Mouse (Mus musculus) midbrain, embryonic 11.5 days (tissue): ENCODE results near the gene Prr36. TPM values are rescaled to one million over a fixed set of nuclear protein-coding genes. Genes with fewer than 3 reads are reported as not detected.

Source experiments
- ATAC-seq: fragments of 200-750 bp; cut with Nextera tagmentation; 2 replicates; pipeline ENCODE4 v1.8.0; 2017; ENCODE audit warnings: moderate TSS enrichment, moderate library complexity; ENCODE audit not compliant: low FRiP score
- DNase-seq: peaks from one replicate; pipeline ENCODE4 v3.0.0; 2015; ENCODE audit warnings: low spot score; ENCODE audit errors: missing footprints
- H3K27ac ChIP-seq: fragments of 300-500 bp; sonication (generic); 2 replicates; pipeline ENCODE4 v1.5.1; 2014; ENCODE audit warnings: low read depth, low read length
- H3K27me3 ChIP-seq: fragments of 300-500 bp; sonication (generic); 2 replicates; pipeline ENCODE4 v1.6.1; 2014; ENCODE audit warnings: mild to moderate bottlenecking, low read length, moderate library complexity, mixed read lengths; ENCODE audit not compliant: control insufficient read depth, insufficient read depth
- H3K36me3 ChIP-seq: fragments of 300-500 bp; sonication (generic); 2 replicates; pipeline ENCODE4 v1.6.1; 2014; ENCODE audit warnings: mild to moderate bottlenecking, low read length, moderate library complexity, mixed read lengths; ENCODE audit not compliant: control insufficient read depth, insufficient read depth
- H3K4me1 ChIP-seq: fragments of 300-500 bp; sonication (generic); 2 replicates; pipeline ENCODE4 v1.6.1; 2014; ENCODE audit warnings: low read length; ENCODE audit not compliant: control insufficient read depth, insufficient read depth
- H3K4me2 ChIP-seq: fragments of 300-500 bp; sonication (generic); 2 replicates; pipeline ENCODE4 v1.6.1; 2014; ENCODE audit warnings: mild to moderate bottlenecking, moderate library complexity
- H3K4me3 ChIP-seq: fragments of 300-500 bp; sonication (generic); 2 replicates; pipeline ENCODE4 v1.5.1; 2014; ENCODE audit warnings: low read depth, low read length
- H3K9ac ChIP-seq: fragments of 300-500 bp; sonication (generic); 2 replicates; pipeline ENCODE4 v1.6.1; 2014; ENCODE audit warnings: low read length
- H3K9me3 ChIP-seq: fragments of 300-500 bp; sonication (generic); 2 replicates; pipeline ENCODE4 v1.6.1; 2016; ENCODE audit warnings: low read length; ENCODE audit not compliant: control insufficient read depth
- WGBS: fragments of 180-500 bp; shearing (Covaris S2); extraction: QIAGEN DNeasy Blood & Tissue Kit; methylation state at CpG from one replicate; pipeline ENCODE4 v1.1.7; 2014; 5-methylcytosine and 5-hydroxymethylcytosine counted together
- polyA plus RNA-seq: library from polyadenylated mRNA; unstranded; fragments of >200 nt; fragmentation: Nextera tagmentation; extraction: Ambion mirVana; gene quantifications from 2 replicates; pipeline ENCODE4 v1.2.1, GENCODE M21; 2014

Prr36 gene
- polyA plus RNA-seq, 1 experiment from 2014 or later, result 31.9 TPM

DNA sequence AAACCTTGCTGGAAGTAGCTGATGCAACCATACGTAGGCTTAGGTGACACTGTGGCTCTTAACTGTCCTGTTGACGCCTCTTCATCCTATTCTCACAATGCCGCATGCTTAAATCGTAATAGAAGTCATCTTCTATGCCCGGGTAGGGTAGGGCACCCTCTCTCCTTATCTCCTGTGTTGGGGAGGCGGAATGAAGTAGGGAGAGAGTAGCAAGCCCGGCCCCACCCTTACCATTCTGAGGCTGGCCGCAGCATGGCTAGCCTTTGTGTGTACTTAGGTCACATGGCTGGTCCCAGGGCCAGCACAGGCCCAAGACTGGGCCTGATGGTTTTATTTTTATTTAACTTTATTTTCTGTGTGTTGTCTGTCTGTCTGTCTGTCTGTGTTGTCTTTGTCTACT is 30.0 kb upstream of the Prr36 start:
- ATAC-seq (no peak), DNase-seq (no peak)
- peaks cover 9% of the 10 kb centered on the region for H3K4me1 ChIP-seq
- H3K4me2 ChIP-seq, result no peak overlapping the region
- WGBS, result 92% methylated on average over 8 of the region's 8 CpGs
- H3K9me3 ChIP-seq, result no peaks in the 10 kb centered on the region
- peaks cover 25% of the 10 kb centered on the region for H3K36me3 ChIP-seq
- H3K27ac ChIP-seq, result no peak overlapping the region
- H3K4me3 ChIP-seq, result no peak overlapping the region
- peaks cover 4% of the 10 kb centered on the region; the same call in 1 of the 2 replicates for H3K27me3 ChIP-seq
- no peak overlapping the region for H3K9ac ChIP-seq

DNA sequence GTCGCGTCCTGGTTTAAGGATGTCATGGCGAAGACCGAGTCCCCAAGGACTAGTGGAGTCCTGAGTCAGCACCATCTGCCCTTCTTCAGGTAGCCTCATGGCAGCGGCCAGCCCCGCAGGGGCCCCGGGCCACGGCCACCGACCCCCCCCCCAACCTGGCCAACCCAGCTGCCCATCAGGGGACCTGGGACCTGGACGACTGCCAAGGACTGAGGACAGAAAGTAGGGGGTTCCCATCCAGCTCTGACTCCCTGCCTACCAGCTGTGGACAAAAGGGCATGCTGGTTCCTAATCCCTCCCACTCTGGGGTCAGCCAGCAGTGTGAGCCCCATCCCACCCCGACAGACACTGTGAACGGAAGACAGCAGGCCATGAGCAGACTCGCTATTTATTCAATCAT is 28.5 kb upstream of the Prr36 start:
- H3K36me3 ChIP-seq, result peaks cover 25% of the 10 kb centered on the region
- H3K4me2 ChIP-seq, result no peak overlapping the region
- H3K27ac ChIP-seq, result no peak overlapping the region
- no peak overlapping the region for H3K4me3 ChIP-seq
- DNase-seq (no peak), ATAC-seq (no peak)
- peaks cover 8% of the 10 kb centered on the region for H3K4me1 ChIP-seq
- no peaks in the 10 kb centered on the region for H3K9me3 ChIP-seq
- 89% methylated on average over 12 of the region's 13 CpGs for WGBS
- H3K27me3 ChIP-seq, result peaks cover 4% of the 10 kb centered on the region; the same call in 1 of the 2 replicates
- H3K9ac ChIP-seq, result no peak overlapping the region

DNA sequence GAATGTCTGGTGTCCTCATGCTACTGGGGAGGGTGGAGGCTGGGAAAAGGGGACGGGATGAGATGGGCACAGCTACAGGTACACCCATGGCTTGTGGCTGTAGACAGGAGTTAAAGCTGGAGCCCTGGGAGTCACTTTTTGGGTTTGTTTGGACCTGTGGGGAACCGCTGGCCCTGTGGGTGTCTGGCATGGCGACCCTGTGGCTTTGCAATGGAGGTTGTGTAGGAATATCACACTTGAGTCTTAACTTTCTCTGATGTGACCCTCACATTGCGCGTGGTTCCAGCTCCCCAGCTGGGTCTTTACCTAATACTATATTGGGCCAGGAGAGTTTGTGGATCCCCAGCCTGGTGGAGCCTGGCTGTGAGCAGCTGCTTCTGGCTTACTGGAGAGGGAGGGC is 27.8 kb upstream of the Prr36 start:
- ATAC-seq, result no peak
- 92% methylated on average over 5 of the region's 5 CpGs for WGBS
- Histone ChIP-seq H3K27ac (no peak overlapping the region), H3K27me3 (peaks cover 4% of the 10 kb centered on the region; the same call in 1 of the 2 replicates), H3K9ac (no peak overlapping the region), H3K4me2 (no peak overlapping the region), H3K9me3 (no peaks in the 10 kb centered on the region), H3K36me3 (peaks cover 28% of the 10 kb centered on the region), H3K4me1 (peaks cover 10% of the 10 kb centered on the region), H3K4me3 (no peak overlapping the region)
- no peak for DNase-seq

DNA sequence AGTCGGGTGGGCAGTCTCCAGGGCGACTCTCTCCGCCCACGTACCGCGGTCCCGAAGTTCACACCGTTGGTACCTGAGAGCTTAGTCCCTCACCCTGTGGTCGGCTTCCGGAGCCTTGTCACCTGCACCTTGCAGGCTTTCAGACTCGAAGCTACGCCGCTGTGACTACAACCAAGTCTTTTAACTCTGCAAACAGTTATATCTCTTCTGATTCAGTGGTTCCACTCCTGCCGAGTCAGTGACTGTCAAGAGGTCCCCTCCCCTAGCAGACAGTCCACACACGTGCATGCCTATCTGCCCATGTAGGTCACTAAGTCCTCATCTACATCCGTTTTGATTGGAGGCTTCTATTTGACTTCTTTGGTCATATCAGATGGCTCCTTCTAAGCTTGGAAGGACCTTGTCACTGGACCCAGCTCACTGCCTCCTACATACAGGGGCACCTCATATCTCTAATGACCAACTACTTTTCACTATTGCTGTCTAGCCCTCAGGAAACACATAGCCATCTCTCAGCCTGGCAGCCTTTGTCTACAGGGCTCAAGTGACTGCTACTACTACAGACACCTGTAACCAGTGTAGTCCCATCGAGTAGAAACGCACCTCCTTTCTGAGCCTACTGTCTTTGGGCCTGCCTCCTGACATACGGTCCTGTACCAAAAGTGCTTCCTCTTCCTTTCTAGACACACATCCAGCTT is 22.1 kb upstream of the Prr36 start:
- no peaks in the 10 kb centered on the region for H3K9me3 ChIP-seq
- DNase-seq, result no peak
- H3K36me3 ChIP-seq, result peaks cover 10% of the 10 kb centered on the region; the same call in 1 of the 2 replicates
- H3K4me3 ChIP-seq, result peak overlapping the region; percentile 80
- H3K4me1 ChIP-seq, result peaks cover 16% of the 10 kb centered on the region
- H3K9ac ChIP-seq, result peak overlapping the region; percentile 86
- H3K27ac ChIP-seq, result 0 out of 2 replicates have a peak overlapping the region, but pooled peaks have one; percentile 84
- H3K27me3 ChIP-seq, result no peaks in the 10 kb centered on the region
- peak overlapping the region; percentile 88 for H3K4me2 ChIP-seq
- ATAC-seq, result no peak; the same call in 1 of the 2 replicates
- 14% methylated on average over 19 of the region's 19 CpGs for WGBS

DNA sequence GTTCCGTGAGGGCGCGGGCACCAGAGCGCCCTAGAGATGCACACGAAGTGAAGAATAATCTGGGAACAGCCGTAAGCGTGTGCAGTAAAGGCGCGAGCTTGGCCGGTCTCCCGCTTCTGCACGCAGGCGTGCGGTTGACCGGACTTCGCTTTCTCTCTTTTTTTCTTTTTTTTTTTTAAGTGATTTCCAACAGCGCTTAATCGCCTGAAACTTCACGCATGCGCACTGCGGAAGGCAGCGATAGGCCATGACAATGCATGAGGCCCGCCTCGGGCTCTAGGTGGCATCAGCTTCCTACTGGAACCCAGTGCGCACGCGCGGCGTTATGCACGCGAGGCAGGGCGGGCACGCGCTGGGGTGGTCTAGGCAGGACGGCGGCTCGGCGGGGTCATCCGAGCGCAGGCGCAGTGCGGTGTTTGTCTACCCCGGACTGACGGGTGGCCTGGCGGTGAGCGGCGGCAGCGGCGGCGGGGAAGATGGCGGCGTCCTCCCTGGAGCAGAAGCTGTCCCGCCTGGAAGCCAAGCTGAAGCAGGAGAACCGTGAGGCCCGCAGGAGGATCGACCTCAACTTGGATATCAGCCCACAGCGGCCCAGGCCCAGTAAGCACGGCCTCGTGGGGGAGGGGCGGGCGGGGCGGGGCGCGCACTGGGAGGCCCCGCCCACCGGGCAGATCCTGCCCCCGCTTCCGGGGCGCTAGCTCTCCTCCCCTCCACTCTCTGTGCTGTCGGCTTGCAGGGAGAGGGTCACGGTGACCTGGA is 21.4 kb upstream of the Prr36 start, which contains the start of the genes Map2k7 and Gm49320:
TSS of gene Map2k7 (plus strand) at position 307 of the 759 bp plus-strand sequence.
TSS of gene Gm49320 (plus strand) at position 432 of the 759 bp plus-strand sequence.
- Histone ChIP-seq H3K4me1 (peaks cover 16% of the 10 kb centered on the region), H3K9me3 (no peaks in the 10 kb centered on the region), H3K27ac (peak within 1 kb of the TSS; percentile 92), H3K4me2 (peak within 1 kb of the TSS; percentile 88), H3K4me3 (peak within 1 kb of the TSS; percentile 80), H3K27me3 (no peaks in the 10 kb centered on the region), H3K36me3 (peaks cover 5% of the 10 kb centered on the region; the same call in 1 of the 2 replicates), H3K9ac (peak within 1 kb of the TSS; percentile 86)
- peak; percentile 100 for DNase-seq
- peak; percentile 95 for ATAC-seq
- WGBS, result under 1% methylated on average over 66 of the region's 71 CpGs

- DNase-seq, result peak; percentile 96
- WGBS, result 19% methylated on average over 15 of the region's 15 CpGs
These were observed 20.7 kb upstream of the Prr36 start for GRCm38 (mm10) chr8:4237814-4238433.

GRCm38 (mm10) chr8:4230612-4231351 is 13.5 kb upstream of the Prr36 start:
- Histone ChIP-seq H3K9me3 (no peaks in the 10 kb centered on the region), H3K4me3 (no peak overlapping the region), H3K36me3 (no peaks in the 10 kb centered on the region), H3K4me2 (no peak overlapping the region), H3K27me3 (peaks cover 6% of the 10 kb centered on the region; the same call in 1 of the 2 replicates), H3K27ac (no peak overlapping the region), H3K4me1 (0 out of 2 replicates have a peak, but pooled peaks cover 5% of the 10 kb centered on the region), H3K9ac (no peak overlapping the region)
- no peak for ATAC-seq
- 67% methylated on average over 10 of the region's 10 CpGs for WGBS
- DNase-seq, result peak; percentile 62

More at GRCm38 (mm10) chr8:4237814-4238433, 20.7 kb upstream of the Prr36 start:
- Histone ChIP-seq H3K27me3 (no peaks in the 10 kb centered on the region), H3K9me3 (no peaks in the 10 kb centered on the region), H3K27ac (peak overlapping the region; percentile 92), H3K9ac (peak overlapping the region; percentile 86), H3K36me3 (0 out of 2 replicates have a peak, but pooled peaks cover 3% of the 10 kb centered on the region), H3K4me3 (peak overlapping the region; percentile 80), H3K4me2 (peak overlapping the region; percentile 74), H3K4me1 (peaks cover 16% of the 10 kb centered on the region)
- no peak; the same call in 1 of the 2 replicates for ATAC-seq

DNA sequence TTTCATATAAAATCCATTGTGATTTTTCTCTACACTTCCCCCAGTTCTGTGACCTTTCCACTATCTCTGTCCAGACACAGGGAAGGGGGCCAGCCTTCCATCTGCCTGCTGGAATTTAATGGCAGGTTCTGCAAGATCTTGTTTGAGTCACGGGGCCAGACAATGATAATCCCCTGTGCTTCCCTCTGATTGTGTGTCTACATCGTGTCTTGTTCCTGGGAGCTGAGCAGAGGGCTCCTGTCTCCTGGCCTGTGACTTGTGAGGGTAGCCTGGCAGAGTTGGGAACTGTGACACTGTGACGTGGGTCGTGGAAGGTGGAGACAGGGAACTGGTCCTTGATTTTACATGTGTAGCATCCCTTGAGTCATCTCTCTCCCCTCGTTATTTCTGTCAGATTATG is 12.5 kb upstream of the Prr36 start:
- Histone ChIP-seq H3K4me3 (no peak overlapping the region), H3K4me2 (no peak overlapping the region), H3K4me1 (0 out of 2 replicates have a peak, but pooled peaks cover 5% of the 10 kb centered on the region), H3K9ac (no peak overlapping the region), H3K27ac (no peak overlapping the region), H3K27me3 (peaks cover 6% of the 10 kb centered on the region; the same call in 1 of the 2 replicates), H3K36me3 (no peaks in the 10 kb centered on the region), H3K9me3 (no peaks in the 10 kb centered on the region)
- ATAC-seq (no peak), DNase-seq (no peak)
- WGBS, result 70% methylated on average over 5 of the region's 5 CpGs
